Mouse (Mus musculus) heart, postnatal 36 days (tissue): ENCODE results near the gene Cxcl10. TPM values are rescaled to one million over a fixed set of nuclear protein-coding genes. Genes with fewer than 3 reads are reported as not detected.

Experiments
- DNase-seq, 2 experiments: peaks; one replicate each; pipeline ENCODE4 v3.0.0; 2021 to 2022
- intact Hi-C: fragments of 180-260 bp; cut with DNase I; formaldehyde crosslinking; loops from one replicate; pipeline ENCODE4 v1.15.1; 2025
- total RNA-seq, 2 experiments: library from RNA; stranded (reverse); gene quantifications; 2 replicates each; pipeline ENCODE4 v1.2.3; 2021

Gene Cxcl10
- under 1 TPM in 1 of 2 experiments, not detected in 1; 0.28 TPM for total RNA-seq

- DNase-seq: peak; percentile 43 to 46
- intact Hi-C loops: loop anchor here (2.0 kb wide), 1 partner anchor 18 kb away; the partner anchor contains the start of gene Art3
Measured at GRCm38 (mm10) chr5:92348794-92349413, at the start of gene Cxcl10. Gene Cxcl10, minus strand, starts transcription at chr5:92348889.

- DNase-seq: peak; percentile 78 to 86
- intact Hi-C loops: loop anchor here (1.0 kb wide), 2 partner anchors 13 to 88 kb away; partner anchors contain the start of gene Sdad1
Measured at GRCm38 (mm10) chr5:92398153-92398552, 49.5 kb upstream of the Cxcl10 start.

GRCm38 (mm10) chr5:92396476-92396875, 47.8 kb upstream of the Cxcl10 start:
- intact Hi-C loops: no loop called here
- DNase-seq: no peak

- DNase-seq: no peak
- intact Hi-C loops: no loop called here
Measured at GRCm38 (mm10) chr5:92395764-92396163, 47.1 kb upstream of the Cxcl10 start.

- no peak for DNase-seq
- intact Hi-C loops: no loop called here
Measured at GRCm38 (mm10) chr5:92393863-92394262, 45.2 kb upstream of the Cxcl10 start.

GRCm38 (mm10) chr5:92392542-92392941, 43.9 kb upstream of the Cxcl10 start:
- intact Hi-C loops: no loop called here
- no peak for DNase-seq

- intact Hi-C loops: no loop called here
- DNase-seq: no peak
Measured at GRCm38 (mm10) chr5:92390615-92391014, 41.9 kb upstream of the Cxcl10 start.

GRCm38 (mm10) chr5:92389977-92390376, 41.3 kb upstream of the Cxcl10 start:
- intact Hi-C loops: loop anchor here (10.0 kb wide), 2 partner anchors 195 to 305 kb away; partner anchors contain the start of gene G3bp2
- DNase-seq: no peak

- intact Hi-C loops: loop anchor here (10.0 kb wide), 2 partner anchors 193 to 303 kb away; partner anchors contain the start of gene G3bp2
- peak; percentile 70 to 73 for DNase-seq
Measured at GRCm38 (mm10) chr5:92387433-92387832, 38.7 kb upstream of the Cxcl10 start.

- DNase-seq: no peak
Measured at GRCm38 (mm10) chr5:92386643-92387042, 38.0 kb upstream of the Cxcl10 start.

GRCm38 (mm10) chr5:92386102-92386501, 37.4 kb upstream of the Cxcl10 start:
- intact Hi-C loops: loop anchor here (10.0 kb wide), 2 partner anchors 191 to 301 kb away; partner anchors contain the start of gene G3bp2
- peak in 1 of 2 experiments; percentile 44 for DNase-seq

More at GRCm38 (mm10) chr5:92386643-92387042, 38.0 kb upstream of the Cxcl10 start:
- intact Hi-C loops: loop anchor here (10.0 kb wide), 2 partner anchors 192 to 302 kb away; partner anchors contain the start of gene G3bp2

- no peak for DNase-seq
- intact Hi-C loops: loop anchor here (1.0 to 10.0 kb wide), 3 partner anchors 13 to 300 kb away; partner anchors contain the start of gene G3bp2
Measured at GRCm38 (mm10) chr5:92384855-92385254, 36.2 kb upstream of the Cxcl10 start.

GRCm38 (mm10) chr5:92383747-92384146, 35.1 kb upstream of the Cxcl10 start:
- DNase-seq: no peak
- intact Hi-C loops: loop anchor here (10.0 kb wide), 2 partner anchors 189 to 299 kb away; partner anchors contain the start of gene G3bp2

- intact Hi-C loops: loop anchor here (10.0 kb wide), 2 partner anchors 188 to 298 kb away; partner anchors contain the start of gene G3bp2
- no peak for DNase-seq
Measured at GRCm38 (mm10) chr5:92382349-92382679, 33.6 kb upstream of the Cxcl10 start.

- DNase-seq: peak; percentile 80 to 81
Measured at GRCm38 (mm10) chr5:92381550-92382348, 33.1 kb upstream of the Cxcl10 start.

GRCm38 (mm10) chr5:92376795-92377405, 28.2 kb upstream of the Cxcl10 start:
- intact Hi-C loops: no loop called here

More at GRCm38 (mm10) chr5:92381550-92382348, 33.1 kb upstream of the Cxcl10 start:
- intact Hi-C loops: loop anchor here (1.0 to 10.0 kb wide), 3 partner anchors 69 to 297 kb away; partner anchors contain the start of gene G3bp2

GRCm38 (mm10) chr5:92375368-92375767, 26.7 kb upstream of the Cxcl10 start:
- DNase-seq: no peak
- intact Hi-C loops: no loop called here

More at GRCm38 (mm10) chr5:92376795-92377405, 28.2 kb upstream of the Cxcl10 start:
- no peak for DNase-seq

- intact Hi-C loops: no loop called here
- DNase-seq: no peak
Measured at GRCm38 (mm10) chr5:92374721-92375142, 26.0 kb upstream of the Cxcl10 start.

GRCm38 (mm10) chr5:92372605-92373004, 23.9 kb upstream of the Cxcl10 start:
- intact Hi-C loops: no loop called here
- no peak for DNase-seq

- intact Hi-C loops: no loop called here
- DNase-seq: no peak
Measured at GRCm38 (mm10) chr5:92371361-92371976, 22.8 kb upstream of the Cxcl10 start.
